Mouse (Mus musculus): ENCODE measurements around the gene Igfbp6. TPM values are rescaled to one million over a fixed set of nuclear protein-coding genes. Genes with fewer than 3 reads are reported as not detected.

Gene Igfbp6
- polyA plus RNA-seq (2015; fragmentation: Nextera tagmentation; extraction: Ambion mirVana): 6.8 and 7.5 TPM in 2 replicates

DNA sequence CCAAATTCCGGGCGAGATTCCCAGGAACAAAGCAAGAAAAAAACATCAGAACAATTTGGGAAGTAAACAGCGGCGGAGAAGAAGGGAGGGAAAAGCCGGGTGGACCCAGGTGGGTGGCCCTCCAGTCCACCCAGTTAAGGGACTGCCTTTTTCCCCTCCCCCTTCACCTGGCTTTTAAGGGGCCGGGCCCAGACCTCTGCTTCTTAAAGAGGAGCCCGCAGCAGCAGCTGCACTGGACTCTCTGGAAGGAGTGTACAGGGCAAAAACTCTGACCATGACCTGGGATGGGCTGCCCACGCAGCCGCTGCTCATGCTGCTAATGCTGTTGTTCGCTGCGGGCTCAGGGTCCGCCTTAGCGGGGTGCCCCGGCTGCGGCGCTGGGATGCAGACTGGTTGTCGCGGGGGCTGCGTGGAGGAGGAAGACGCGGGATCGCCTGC, at the start of gene Igfbp6:
Gene Igfbp6, plus strand, starts transcription at position 89 of the 438 bp plus-strand sequence.
- DNase-seq (ENCODE audit: low spot score): no peak

DNA sequence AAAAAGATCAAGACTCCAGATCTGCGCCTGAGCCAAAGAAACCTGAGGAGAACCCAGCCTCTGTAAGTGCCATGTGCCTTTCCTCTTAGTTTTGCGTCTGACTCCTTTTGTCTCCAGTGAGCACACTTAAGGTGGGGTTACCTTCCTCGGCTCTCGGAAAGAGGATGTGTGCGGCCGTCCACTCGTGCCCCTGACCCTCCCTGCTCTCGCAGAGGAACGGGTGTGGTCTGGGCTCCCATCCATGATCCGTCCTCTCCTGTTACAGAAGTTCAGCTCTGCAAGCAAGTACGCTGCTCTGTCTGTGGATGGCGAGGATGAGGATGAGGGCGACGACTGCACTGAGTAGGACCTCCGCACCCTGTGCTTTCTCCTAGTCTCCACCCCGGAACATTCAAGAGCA, 49.2 kb upstream of the Igfbp6 start:
- DNase-seq (ENCODE audit: low spot score): no peak

DNA sequence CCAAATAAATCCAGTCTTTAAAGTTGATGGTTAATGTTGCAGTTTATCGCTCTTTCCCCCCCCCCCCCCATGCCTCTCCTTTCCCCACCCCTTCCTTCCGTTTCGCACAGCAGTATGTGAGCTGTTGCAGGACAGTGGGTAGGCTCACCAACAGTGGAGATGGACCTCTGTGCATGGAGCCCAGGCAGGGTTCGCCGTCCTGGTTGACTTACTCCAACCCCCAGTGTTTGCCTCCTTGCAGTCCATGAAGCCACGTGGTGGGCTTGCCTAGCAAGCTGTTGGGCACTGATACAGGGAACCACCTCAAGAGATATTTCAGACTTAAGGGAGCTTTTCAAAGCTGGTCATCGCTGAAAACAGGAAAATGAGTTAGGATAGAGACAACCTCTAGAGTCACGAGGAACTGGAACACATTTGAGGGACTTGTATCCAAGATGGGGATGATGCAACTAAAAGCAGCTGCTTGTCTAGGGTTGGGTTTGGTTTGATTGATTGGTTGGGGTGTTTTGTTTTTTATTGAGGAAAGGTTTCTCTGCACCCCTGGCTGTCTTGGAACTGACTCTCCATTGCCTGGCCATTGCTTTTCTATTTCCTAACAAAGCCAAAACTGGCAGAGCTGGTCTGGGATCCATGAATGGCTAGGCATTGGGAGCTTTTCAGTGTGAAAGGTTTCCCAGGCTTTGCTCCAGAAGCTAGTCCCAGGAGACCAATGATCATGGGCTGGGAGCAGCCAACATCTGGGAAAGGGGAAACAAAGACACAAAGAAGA, 46.8 kb upstream of the Igfbp6 start:
- DNase-seq (ENCODE audit: low spot score): no peak

DNA sequence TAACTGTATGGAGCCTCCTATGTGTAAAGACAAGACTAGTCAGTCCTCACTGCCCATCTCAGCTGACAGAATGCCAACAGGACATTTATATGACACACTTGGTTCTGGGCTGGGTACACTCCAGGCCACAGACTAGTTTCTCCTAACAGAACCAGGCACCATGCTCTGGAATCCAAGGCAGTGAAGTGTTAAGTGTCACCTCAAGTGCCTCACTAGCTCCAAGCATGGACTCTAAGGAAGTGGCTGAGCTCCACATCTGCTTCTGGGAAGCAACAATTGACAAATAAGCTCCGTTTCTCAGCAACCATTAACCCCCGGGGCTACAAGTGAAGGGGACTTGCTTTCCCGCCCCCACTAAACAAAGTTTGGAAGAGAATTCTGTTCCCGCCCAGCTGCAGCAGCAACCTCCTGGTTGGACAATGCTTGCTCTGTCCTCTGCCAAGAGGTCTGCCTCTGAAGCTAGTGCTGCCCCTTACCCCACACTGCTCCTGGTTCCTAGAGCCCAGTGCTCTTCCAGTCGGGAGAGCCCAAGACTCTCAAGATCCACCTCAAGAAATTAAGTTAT, 46.1 kb upstream of the Igfbp6 start:
- DNase-seq (ENCODE audit: low spot score): no peak

DNA sequence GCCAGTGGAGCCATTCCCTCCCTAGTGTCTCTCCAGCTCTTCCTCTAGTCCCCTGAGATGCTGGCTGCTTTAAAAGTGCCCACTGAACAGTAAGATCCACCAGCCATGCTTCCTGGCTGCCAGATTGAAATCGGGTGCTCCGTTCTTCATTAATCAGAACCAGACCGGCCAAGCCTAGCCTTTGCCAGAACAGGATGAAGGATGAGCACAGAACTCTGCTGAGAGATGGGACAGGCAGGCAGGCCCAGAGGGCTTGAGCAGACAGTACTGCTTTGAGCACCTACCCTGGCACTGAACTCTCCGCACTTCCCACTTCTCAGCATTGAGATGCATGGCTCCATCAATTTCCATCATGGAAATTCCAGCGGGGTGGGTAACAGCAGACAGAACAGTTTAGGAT, 44.9 kb upstream of the Igfbp6 start:
- DNase-seq (ENCODE audit: low spot score): no peak

DNA sequence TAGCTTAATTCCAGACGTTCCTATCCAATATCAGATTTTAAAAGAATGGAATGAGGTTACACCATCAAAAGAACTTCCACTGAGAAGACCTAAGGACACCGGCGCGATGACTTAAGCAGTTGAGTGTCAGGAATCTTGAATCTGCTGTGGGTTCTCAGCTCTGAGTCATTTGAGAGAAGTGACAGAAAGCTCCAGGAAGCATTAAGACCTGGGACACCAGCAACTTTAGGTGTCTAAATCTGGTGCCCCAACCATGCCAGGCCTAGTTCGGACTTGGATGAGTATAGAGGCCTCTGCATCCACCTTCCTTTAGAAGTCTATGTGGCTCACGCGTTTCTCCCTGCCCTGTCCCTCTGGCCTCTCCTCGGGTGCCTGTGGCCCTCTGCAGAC, 44.4 kb upstream of the Igfbp6 start:
- DNase-seq (ENCODE audit: low spot score): no peak

DNA sequence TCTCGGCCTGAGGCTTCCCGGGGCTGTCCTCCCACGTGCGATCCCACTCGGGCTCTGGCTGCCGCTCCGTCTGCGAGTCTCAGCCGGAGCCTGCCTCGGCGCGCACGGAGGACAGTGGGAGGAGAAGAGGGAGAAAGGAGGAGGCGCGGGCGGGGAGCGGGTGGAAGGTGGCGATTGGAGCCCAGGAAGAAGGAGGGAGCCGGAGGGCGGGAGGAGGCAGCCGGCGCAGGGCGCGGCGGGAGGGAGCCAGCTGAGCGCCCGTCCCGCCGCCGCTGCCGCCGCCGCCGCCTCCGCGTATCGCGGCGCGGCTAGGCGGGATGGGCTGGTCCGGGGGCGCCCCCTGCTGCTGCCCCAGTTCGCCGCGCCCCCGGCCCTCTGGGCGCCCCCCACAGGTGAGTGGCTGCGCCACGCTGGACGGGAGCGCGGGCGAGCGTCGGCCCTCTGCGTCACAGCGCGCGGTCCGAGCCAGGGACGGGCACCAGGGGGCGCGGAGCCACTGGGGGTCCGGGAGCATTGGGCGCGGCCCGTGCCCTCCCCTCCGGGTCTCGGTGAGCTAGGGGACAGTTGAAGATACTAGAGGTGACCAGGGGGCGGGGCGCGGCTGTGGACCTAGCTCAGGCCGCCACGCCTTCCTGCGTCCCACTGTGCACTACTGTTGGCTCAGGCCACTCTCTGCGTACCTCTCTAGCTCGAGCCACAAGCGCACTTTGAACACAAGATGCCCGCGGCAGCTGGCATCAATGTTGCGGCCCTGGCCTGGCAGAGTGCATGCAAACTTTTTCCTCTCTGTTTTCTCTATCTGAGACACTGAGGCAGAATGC, 43.8 kb upstream of the Igfbp6 start, which contains the start of gene Tns2:
Gene Tns2, plus strand, starts transcription at position 253 of the 821 bp plus-strand sequence.
- DNase-seq (ENCODE audit: low spot score): peak; percentile 70

DNA sequence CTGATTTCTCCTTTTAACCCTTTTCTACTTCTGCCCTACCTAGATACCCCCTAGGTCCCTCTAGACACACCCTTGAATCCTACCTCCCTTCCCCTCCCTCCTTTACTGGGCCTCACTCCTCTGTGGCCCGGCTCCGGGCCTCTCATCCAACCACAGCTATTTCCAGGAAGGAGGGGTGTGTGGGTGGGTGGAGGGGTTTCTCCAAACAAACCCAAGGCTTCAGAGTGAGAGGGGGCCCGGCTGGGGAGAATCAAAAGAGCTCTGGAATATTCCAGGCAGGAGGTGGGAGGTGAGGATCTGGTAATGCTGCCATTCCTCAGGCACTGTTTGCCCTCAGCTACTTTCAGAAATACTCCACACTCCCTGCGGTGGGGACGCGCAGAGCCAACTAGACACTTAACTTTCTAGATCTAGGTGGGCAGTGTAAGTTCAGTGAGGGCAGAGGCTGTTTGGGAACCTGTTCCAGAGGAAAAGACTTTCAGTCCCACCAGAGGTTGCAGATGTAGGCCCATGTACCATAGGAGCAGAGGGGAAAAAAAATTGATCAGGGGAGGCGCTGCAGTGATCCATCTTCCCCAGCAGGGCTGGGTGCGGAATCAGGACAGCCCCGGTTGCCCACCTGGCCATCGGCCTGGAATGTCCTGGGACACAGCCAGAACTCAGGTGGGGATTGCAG, 43.0 kb upstream of the Igfbp6 start:
- DNase-seq (ENCODE audit: low spot score): no peak

DNA sequence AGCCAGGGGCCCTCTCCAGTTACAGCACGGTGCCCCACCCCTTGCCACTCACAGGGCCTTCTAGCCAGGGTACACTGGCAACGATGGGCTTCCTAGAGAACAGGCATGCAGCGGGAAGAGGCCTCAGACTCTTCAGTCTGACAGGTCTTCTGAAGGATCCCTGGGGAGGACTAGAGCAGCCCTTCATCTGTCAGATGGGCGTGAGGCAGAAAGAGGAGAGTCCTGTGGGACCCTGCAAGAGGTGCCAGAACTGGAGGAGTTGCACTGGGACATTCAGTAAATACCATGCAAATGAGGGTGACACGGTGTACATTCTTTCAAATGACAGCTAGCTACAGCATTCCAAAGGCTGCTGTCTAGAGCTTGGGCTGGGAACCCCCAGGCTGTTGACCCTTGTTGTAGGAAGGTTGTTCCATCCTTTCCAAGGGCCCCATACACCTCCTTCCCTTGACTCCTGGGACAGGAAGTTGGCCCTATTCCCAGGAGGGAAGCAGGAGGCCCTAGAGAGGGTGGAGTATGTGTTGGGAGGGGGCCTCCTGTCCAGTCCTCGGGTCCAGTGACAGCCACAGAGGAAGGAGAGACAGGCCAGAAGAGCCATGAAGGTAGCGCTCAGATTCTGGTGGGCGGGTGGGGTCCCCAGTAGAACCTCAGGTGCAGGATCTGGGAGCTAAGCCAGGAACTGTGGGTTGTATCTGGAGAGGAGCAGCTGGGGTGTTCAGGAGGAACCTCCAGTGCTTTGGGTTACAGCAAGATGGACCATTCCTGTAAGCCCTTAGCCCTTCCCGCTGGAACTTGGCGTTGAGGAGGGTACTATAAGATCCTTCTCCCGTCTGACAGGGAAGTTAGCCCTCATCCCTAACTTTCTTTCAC, 42.3 kb upstream of the Igfbp6 start:
- DNase-seq (ENCODE audit: low spot score): no peak

DNA sequence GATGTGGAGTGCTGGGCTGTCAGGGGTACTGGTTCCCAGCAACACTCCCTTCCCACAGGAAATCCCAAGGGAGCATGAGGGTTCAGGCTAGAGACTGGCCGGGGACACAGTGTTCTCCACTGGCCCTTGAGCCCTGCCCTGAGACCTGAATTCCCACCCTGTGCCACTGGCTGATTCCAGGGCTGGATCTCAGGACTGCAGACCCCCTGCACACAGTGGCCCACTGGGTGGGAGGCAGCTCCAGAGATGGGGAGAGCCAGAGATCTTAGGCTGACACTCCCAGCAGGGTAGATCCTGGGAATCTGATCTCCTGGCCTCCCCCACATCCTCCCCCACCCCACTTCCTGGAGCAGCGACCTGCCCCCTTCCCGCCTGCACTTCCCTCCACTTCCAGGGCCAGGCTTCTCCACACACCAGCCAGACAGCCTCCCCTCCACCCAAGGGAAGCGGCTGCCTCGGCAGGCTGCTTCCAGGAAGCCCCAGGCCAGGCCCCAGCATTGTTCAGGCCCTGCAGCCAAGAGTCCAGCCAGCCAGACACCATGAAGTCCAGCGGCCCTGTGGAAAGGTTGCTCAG, 41.5 kb upstream of the Igfbp6 start:
- no peak for DNase-seq (ENCODE audit: low spot score)

DNA sequence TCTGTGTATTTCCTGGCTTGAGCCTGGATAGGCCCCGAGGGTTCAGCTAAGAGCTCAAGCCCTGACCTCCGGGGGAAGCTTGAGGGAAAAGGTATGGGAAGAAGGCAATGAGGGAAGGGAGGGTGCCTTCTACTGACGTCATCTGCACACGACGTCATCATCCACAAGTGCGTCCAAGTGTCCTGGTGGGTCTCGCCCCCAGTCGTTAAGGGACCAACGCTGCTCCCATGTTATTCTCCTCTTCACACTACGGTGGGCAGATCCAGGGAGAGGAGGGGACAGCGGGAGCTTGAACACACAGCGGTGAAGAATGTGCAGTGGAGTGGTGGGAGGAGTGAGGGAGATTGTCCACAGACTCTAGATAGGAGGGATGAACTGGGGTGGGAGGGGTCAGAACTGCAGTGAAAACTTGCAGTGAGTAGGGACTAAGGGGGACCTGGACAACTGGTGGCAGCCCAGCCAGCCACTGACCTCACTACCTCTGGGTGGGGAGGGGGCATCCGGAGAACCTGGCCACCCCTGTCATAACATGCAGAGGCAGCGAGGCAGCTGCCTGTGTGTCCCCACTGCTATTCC, 40.7 kb upstream of the Igfbp6 start:
- DNase-seq (ENCODE audit: low spot score): no peak

DNA sequence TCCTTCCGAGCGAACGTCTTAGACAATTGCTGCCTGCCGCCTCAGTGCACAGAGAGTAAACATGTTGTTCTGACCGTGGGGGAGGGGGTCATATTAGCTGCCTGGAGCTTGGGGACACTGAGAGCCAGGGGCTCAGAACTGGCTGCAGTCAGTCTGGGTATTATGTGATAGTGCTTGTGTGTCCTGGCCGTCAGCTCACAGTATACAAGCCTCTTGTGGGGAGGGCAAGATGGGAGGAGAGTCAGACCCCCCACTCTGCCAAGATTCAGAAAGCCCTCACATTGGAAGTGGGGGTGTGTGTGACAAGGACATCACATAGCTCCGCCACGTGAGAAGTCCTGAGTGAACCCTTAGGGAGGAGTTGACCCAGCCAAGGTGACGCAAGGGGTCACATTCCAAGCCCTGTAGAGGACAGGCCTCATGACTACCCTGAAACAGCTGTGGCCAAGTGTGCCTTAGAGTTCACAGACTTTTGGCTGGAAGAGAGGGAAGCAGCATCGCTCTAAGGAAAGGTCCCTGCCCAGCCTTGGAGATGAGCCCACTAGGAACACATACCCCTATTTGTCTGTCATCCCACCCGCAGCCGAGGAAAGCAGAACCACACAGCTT, 40.1 kb upstream of the Igfbp6 start:
- DNase-seq (ENCODE audit: low spot score): no peak

DNA sequence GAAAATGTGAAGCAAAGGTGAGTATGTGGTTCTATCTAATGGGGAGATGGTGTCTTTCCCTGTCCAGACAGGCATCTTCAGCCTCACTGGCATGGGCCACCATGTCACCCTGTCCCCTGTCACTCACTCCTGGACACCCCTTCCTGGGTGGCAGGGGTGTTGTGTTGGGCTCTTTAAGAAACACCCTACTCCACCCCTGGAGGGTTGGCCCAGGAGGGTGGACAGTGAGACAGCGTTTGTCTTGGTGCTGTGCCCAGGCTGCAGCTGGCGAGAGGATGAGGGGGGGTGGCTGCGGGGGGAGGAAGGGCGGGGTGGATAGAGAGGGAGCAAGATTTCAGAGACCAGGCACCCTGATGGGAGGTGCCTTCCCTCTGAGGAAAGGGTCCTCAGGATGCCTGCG, 38.8 kb upstream of the Igfbp6 start:
- no peak for DNase-seq (ENCODE audit: low spot score)

DNA sequence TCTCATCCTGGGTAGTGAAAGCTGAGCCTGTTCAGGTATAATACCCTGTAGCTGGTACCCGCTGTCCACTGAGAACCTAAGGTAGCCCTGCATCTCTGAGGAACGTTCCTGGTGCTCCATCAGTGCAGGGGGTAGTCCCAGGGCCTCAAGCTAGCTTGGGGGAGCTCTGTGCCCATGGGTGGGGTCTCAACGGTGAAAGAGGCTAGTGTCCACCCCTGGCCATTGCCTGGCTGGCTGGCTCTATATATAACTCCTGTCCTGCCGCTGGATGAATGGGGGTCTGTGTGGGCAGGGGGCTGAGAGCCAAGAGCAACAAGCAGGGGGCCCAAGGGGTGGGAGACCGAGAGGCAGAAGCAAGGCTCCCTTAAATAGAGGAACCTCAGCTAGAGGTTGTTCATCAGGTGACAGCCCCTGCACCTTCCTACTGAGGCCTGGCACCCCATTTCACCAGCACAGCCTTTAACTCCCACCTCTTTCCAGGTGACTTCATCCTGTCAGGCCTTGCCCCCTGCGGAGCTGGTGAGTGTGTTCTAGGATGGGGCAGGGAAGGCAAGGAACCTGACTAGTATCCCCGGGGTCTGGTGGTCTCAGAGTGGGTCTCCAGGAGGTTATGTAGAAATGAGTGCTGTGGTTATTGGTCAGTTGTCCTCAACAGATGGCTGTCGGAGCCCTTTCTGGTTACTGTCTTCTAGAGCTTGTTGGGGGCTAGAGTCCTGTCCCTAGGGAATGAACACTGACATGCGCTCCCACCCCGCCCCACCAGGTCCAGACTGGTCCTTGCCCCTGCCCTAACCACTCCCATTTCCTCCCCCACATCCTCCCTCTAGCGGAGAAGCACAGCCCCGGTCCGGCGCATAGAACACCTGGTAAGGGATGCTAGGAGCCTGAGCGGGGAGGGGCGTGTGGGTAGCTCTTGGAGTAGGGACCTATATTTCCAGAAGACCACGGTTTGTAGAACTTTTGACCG, 38.1 kb upstream of the Igfbp6 start:
- DNase-seq (ENCODE audit: low spot score): peak; percentile 58

DNA sequence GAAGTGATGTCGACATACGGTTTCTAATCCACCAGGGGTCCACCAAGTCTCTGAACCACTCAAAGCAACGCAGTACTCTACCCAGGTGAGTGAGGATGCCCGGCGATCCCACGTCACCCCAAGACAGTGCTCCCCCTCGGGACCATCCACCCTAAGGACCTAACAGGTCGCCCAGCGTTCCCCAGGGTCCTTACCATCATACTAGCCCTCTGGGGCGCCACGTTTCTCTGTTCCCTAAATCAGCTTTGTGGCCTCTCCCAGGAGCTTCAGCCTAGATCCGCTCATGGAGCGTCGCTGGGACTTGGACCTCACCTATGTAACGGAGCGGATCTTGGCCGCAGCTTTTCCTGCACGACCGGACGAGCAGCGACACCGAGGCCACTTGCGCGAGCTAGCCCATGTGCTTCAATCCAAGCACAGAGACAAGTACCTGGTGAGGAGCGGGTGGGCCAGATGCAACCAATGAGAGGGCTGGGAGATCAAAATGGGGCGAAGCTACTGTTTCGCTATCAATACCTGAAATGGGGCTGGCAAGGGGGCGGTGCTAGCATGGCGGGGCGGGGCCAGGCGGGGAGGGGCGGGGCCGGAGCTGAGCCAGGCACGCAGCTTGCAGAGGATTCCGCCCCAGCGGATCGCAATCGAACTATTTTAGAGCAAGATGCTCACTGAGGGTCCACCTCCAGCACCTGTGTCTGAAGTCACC, 37.3 kb upstream of the Igfbp6 start:
- peak; percentile 28 for DNase-seq (ENCODE audit: low spot score)

DNA sequence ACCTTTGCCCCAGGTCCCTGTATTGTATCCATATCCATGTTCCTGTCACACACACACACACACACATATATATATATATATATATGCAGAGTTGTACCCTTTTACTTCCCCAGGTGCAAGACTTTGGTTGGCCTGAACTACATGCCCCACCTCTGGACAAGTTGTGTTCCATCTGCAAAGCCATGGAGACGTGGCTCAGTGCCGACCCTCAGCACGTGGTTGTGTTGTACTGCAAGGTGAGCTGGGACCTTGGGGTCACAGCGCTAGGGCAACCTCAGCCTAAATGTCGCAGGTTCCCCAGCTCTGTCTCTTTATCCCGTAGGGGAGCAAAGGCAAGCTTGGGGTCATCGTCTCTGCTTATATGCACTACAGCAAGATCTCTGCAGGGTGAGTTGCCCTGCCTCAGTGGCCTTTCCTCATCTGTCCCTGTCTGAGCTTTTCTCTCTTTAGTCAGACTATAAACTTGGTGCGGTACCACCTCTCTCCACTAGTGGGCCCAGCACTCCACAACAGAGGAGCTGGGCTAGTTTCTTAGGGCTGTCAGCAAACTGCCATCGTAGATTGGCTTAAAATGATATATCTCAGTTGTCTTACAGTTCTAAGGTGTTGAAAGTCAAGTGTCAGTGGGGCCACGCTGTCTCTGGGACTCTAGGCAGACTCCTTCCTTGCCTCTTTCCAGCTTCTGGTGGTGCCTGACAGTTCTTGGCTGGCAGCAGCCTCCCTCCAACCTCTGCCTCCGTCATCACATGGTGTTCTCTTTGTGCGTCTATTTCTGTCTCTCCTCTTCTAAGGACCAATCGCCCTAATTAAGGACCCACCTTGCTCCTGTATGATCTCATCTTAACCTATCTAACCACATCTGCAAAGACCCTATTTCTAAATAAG, 36.2 kb upstream of the Igfbp6 start:
- DNase-seq (ENCODE audit: low spot score): peak; percentile 83

All from thymus, postnatal 0 days (tissue).